Mouse (Mus musculus): Measurements from ENCODE around the gene Trim62.

Gene Trim62

GRCm38 (mm10) chr4:128909378-128909831 lies 26.0 kb downstream of the Trim62 start:
- DNase-seq (ENCODE audit: low read depth, low spot score): peak; percentile 61

- DNase-seq (ENCODE audit: low read depth, low spot score): peak; percentile 66
Observed at GRCm38 (mm10) chr4:128910276-128911063, 27.1 kb downstream of the Trim62 start.

DNA sequence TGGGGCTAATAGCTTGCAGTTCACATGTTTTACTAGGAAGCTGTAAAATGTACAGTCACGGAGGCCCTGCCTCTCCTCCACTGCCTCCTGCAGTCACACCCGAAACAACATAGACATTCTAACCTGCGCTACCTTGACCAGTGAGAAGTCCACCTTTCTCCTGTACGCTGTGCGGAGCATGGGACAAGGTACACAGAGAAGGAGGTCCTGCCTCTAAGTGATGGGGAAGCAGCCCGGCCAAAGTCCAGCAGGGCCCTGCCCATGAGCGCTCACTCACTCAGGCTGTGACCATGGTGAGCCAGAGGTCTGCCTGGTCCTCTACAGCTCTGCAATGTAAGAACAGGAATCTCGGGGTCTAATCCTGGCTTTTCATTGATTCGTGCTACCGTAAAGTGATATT lies 28.7 kb downstream of the Trim62 start:
- no peak for DNase-seq (ENCODE audit: low read depth, low spot score)

DNA sequence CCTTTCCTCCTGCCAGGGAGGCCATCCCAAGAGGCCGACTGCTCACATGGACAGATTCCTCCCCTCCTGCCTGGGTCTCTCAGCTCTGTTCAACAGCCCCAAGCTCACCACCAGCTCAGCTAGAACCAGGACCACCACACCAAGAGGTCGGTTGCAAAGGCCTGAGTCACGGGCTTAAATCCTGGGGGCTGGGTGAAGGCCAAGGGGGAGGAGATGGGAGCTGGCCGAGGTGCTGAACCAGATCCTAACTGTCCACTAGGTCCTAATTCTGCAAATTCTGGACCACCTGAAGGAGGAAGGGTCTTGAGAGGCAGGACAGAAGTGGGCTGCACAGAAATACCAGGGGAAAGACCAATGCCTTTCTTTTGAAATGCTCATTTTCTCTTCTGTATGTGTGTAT lies 30.4 kb downstream of the Trim62 start:
- DNase-seq (ENCODE audit: low read depth, low spot score): no peak

DNA sequence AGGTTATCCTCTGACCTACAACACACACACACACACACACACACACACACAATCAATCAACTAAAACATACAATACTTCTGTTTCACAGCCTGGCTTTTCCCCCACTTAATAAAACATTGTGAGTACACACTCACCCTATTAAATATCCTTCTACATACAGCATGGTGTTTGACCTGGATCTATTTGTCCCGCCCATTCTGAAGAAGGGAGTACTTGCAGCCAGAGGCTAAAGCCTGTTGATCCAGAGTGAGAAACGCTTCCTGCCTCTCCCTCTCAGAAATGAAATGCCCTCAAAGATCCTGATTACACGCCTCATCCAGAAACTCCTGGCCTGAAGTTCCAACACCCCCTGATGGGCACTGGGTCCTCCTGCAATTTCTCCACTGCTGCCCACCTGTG lies 33.7 kb downstream of the Trim62 start:
- DNase-seq (ENCODE audit: low read depth, low spot score): no peak

GRCm38 (mm10) chr4:128917756-128918155 lies 34.4 kb downstream of the Trim62 start:
- peak; percentile 74 for DNase-seq (ENCODE audit: low read depth, low spot score)

DNA sequence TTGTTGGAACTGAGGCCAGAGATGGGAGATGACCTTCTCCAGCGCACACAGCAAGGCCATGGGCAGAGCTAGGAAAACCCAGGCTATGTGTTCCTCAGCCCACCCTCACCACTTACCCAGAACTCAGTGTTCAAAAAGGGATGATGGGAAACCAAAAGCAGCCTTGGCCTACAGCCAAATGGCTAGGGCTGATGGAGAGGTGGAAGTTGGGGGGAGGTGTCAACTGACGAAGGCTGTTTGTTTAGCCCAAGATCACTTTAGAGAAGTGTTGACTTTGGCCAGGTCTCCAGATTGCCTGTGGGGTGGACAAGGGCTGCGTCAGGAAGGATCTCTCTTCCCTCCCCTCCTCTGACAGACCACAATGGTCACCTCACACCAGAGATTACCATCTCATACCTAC lies 34.8 kb downstream of the Trim62 start:
- DNase-seq (ENCODE audit: low read depth, low spot score): no peak

- DNase-seq (ENCODE audit: low read depth, low spot score): no peak
Observed at GRCm38 (mm10) chr4:128919106-128919505, 35.7 kb downstream of the Trim62 start.

DNA sequence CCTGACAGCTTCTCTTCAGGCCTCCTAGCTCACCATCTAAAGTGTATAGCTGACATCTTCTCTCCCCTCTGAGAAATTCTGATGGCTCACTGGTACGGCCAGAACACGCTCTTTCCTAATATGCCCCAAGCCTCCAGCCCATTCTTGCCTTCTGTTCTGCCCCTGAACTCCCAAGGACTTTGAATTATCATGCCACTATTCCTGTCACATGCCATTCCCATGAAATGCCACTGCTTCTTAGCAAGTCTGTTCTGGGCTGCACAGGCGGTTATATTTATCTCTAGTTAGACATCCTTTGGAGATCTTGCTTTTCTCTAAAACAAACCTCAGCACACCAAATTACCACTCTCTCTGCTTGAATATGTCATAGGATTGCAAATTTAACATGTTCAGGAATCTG lies 40.2 kb downstream of the Trim62 start:
- peak; percentile 47 for DNase-seq (ENCODE audit: low read depth, low spot score)

DNA sequence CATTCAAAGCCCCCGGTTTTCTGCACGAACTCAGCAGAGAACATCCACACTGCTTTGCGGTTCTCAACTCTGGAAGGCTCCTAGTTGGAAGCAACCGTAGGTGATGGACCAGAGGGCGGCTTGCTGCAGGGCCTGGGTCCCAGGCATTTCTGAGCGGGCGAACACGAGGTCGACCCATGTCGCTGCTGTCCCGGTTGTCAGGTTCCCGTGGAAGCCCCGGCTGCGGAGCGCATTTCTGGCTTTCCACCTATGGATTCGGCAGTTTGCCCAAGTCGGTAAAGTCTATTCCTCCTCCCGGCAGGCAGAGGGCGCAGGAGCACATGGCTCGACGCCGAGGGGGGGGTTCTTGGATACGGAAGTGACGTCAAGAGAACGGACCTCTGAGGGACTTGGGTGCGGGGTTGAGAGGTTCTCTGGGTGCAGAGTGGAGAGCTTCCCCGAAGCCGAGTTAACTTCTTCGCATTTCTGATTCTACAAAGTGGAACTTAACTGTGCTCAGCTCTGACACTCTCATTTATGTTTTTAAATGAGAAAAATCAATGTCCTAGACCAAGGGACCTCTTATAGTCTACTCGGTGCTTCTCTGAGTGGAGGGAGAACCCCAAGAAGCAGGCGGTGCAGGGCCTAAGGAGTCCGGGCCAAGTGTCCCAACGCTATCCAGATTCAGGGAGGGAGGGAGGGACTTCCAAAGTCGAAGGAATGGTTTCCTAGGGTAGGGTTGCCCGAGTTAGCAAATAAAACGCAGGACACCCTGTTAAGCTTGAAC lies 41.6 kb downstream of the Trim62 start:
- peak; percentile 96 for DNase-seq (ENCODE audit: low read depth, low spot score)

DNA sequence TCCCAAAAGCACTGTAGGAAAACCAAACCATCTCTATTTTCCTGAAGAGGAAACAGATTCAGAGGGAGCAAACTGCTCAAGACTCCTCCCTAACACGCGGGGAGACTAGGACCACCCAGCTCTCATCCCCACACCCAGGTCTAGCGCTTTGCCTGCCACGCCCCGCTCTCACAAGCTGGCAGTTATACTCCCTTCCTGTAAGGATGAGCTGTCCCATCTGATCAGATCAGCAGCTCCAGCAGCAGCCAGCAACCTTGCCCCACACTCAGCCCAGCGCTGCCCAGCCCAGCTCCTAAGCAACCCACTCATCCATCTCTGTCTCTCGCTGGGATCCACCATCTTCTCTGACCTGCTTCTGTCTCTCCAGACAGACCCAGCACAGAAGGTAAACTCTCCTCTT lies 49.4 kb downstream of the Trim62 start:
- no peak for DNase-seq (ENCODE audit: low read depth, low spot score)

DNA sequence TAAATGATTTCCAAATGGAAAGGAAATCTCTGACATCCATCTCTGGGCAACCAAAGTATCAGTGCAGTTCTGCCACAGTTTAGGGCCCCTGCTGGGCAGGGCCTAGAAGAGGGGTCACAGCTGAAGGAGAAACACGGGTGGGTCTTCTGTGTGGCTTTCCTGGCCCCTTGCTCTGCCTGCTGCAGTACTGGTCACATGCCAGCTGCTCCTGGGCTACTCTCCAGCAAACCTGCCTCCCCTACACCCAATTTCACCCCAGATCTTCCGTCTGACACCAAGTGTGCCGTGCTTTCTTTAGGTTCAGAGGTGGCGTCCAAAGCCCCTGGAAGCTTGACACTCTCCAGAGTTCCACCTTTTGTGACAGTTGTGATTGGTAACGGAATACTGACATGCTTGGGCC lies 52.2 kb downstream of the Trim62 start:
- DNase-seq (ENCODE audit: low read depth, low spot score): no peak

DNA sequence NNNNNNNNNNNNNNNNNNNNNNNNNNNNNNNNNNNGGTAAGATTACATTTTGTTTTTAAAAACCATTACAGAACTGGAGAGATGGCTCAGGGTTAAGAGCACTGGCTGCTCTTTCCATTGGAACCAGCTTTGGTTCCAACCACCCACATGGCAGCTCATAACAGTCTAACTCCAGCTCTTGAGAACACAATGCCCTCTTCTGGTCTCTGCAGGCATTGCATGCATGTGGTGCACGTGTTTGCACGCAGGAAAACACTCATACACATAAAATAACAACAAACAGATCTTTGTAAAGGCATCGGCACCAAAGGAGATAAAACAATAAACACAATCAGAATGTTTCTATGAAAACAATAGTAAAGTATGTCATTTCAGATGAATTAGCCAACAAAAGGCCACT lies 59.0 kb downstream of the Trim62 start:
- DNase-seq (ENCODE audit: low read depth, low spot score): no peak

DNA sequence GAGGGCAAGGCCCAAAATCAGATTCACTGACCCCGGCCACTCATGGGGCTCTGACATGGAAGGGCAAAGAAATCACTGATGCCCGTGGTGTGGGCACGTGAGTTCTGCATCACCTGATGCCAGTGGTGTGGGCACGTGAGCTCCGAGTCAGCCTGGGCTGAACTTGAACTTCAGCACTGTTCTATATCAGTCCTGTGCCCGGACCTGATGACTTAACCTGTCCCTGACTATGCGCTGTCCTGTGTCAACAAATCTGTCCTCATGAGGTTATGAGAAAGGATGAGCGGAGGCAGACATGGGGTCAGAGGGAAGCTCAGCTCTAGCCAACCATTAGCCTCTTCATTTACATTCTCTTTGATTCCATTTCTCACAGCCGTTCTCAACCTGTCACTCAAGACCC lies 63.4 kb downstream of the Trim62 start:
- no peak for DNase-seq (ENCODE audit: low read depth, low spot score)

DNA sequence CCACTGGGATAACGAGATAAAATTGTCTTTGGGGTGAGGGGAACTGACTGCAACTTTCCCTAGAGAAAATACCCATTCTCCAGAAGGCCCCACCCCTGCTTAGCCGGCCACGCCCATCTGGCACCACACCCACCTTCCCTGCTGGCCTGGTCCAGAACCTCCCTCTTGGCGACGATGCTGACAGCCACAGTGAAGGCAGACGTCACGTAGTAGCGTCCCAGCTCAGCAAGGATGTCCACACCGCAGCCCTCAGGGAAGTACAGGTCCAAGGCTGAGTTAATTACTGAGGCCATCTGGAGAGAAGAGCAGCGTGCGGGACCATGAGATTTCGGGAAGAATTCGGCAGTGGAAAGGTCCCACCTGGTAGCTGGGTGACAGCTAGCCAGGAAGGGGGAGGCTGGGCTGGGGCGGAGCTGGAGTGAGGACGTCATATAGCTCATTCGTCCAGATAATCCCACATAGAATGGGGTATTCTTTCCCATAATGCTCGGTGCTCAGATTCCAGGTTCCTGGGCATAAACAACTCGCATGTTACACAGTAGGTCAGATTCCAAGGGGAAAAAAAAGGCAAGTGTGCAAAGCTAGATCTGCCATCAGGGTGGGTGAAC lies 64.0 kb downstream of the Trim62 start:
- peak; percentile 36 for DNase-seq (ENCODE audit: low read depth, low spot score)

DNA sequence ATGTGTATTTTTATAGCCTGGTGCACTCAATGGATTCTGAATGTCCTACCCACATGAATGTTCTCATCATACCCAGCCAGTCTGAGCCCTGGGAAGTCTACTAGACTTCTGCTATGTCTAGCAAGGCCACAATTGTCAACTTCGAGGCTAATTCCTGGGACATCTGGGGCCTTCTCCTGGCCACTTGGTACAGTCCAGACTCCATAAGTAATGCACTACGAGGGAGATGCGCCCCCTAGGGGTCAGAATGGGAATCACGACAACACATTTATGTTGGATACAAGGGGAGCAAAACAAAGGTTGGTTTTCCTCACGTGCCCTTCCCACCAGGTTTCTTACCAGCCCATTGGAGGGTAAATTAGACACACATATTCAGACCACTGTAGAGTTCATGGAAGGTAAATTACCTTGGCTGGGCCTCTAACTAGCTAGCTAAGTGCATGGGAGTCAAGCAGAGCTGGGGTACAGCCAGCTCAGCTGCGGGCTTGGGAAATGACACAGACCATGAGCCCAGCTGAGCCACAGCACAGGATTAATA lies 64.8 kb downstream of the Trim62 start:
- DNase-seq (ENCODE audit: low read depth, low spot score): peak; percentile 71

GRCm38 (mm10) chr4:128949470-128950005 lies 66.2 kb downstream of the Trim62 start:
- DNase-seq (ENCODE audit: low read depth, low spot score): peak; percentile 71

DNA sequence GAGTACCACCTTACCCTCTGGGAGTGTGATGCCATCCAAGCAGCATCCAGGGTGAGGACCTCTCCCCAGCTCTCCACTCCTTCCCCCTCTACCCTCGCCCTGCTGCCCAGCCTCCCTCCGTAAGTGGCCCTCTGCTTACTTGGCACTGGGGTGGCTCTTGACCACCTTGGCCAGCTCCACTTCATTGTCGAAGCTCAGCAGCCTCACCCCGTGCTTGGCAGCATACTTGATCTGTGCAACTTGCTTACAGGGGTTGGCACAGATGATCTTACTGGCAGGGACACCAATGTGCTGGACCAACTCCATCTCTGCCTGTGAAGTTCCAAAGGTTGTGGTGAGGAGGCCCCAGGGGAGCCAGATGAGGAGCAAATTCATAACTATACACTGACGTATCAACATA lies 67.1 kb downstream of the Trim62 start:
- DNase-seq (ENCODE audit: low read depth, low spot score): no peak

GRCm38 (mm10) chr4:128953851-128954250 lies 70.5 kb downstream of the Trim62 start:
- no peak for DNase-seq (ENCODE audit: low read depth, low spot score)

DNA sequence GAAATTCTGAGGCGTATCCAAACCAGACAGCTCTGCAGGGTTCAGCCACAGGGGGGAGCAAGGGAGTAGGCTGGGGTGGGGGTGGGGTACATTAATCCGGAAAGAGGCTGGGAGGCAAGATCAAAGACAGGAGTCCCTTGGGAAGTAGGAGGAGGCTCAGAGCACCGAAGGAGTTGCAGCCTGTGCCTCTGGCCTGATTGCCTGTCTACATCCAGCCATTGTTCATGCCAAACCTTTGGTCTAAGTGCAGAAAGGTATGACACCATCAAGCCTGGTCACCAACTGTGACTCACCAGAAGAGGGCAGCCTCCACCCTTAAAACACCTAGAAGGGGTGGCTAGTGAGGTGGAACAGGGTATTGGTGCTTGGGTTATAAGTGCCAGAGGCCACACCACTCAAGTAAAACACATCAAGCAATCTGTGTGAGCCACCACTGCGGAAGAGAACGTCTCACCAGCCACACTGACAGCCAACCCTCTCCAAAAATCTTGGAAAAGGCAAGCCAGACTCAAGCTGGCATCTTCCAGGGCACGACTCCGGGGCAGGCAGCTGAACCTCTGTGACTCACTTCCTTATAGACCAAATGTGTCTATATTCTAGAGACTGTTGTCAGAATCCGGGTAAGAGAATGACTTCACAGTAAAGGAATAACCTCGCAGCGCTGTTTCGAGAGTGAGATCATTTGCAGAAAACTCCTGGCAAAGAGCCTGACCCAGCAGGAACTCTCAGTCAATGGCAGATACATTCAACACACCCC lies 74.0 kb downstream of the Trim62 start:
- DNase-seq (ENCODE audit: low read depth, low spot score): peak; percentile 69

- DNase-seq (ENCODE audit: low read depth, low spot score): no peak
Observed at GRCm38 (mm10) chr4:128958156-128958555, 74.8 kb downstream of the Trim62 start.
